Mouse (Mus musculus) adrenal gland, postnatal 36 days (tissue): Measurements from ENCODE around the gene Ntsr1. TPM values are rescaled to one million over a fixed set of nuclear protein-coding genes. Genes with fewer than 3 reads are reported as not detected.

Experiments used
- DNase-seq, 2 experiments: peaks; one replicate each; pipeline ENCODE4 v3.0.0; 2021; ENCODE audit warnings: mixed read lengths in 1 of 2
- total RNA-seq, 2 experiments: library from RNA; stranded (reverse); gene quantifications; 2 replicates each; pipeline ENCODE4 v1.2.3; 2021

The Ntsr1 gene
- total RNA-seq, 2 experiments from 2014 or later, result not detected

DNA sequence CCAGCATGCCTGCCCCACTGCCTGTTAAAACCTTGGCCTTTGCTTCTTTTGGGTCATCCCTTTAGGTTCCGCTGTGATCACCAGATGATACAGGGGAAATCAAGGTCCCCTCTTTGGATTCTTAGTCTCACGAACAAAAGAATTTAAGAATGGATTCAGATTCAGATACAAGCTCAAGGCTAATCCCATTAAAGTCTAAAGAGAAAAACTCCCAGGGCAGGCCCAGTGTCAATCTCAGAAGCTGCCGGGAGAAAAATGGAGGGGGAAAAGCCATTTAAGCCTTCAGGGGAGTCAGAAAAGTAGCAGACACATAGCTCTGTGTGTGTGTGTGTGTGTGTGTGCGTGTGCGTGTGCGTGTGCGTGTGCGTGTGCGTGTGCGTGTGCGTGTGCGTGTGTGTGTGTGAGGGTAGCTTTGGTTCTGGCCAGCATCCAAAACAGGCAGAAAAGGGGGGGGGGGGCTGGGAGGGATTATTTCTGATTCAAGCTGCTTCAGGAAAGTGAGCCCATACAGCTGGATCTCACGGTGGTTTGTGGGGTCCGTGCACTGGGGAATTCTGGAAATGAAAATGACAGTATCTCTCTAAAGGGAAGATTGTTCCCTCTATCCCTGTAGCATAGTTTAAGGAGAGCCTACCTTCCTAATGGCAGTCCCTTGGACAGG is 8.8 kb downstream of the Ntsr1 start:
- DNase-seq, result no peak

- DNase-seq, result no peak
These were observed 11.1 kb downstream of the Ntsr1 start for GRCm38 (mm10) chr2:180510867-180511266.

- DNase-seq, result peak in 1 of 2 experiments; percentile 9
These were observed 12.3 kb downstream of the Ntsr1 start for GRCm38 (mm10) chr2:180511875-180512661.

- no peak for DNase-seq
These were observed 13.2 kb downstream of the Ntsr1 start for GRCm38 (mm10) chr2:180513019-180513418.

GRCm38 (mm10) chr2:180513835-180514234 is 14.1 kb downstream of the Ntsr1 start:
- no peak for DNase-seq

- no peak for DNase-seq
These were observed 21.9 kb downstream of the Ntsr1 start for GRCm38 (mm10) chr2:180521437-180522221.

- DNase-seq, result no peak
These were observed 23.0 kb downstream of the Ntsr1 start for GRCm38 (mm10) chr2:180522825-180523224.

DNA sequence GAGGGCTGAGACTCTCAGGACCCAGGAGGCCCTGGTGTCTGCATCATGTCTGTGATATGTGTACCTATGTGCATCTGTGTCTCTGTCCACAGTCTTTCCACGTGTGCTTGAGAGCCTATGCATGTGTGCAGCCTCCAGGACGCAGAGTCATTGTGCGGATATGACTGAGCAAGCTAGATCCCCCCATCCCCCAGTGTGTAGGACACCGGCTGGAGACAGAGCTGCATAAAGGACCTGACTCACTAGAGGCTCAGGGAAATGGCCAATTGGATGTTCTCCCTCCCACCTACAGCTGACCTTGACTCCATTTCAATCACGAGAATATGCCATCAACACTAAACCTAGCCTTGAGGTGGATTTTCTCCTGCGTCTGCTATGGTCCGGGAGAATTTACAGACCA is 27.7 kb downstream of the Ntsr1 start:
- no peak for DNase-seq

DNA sequence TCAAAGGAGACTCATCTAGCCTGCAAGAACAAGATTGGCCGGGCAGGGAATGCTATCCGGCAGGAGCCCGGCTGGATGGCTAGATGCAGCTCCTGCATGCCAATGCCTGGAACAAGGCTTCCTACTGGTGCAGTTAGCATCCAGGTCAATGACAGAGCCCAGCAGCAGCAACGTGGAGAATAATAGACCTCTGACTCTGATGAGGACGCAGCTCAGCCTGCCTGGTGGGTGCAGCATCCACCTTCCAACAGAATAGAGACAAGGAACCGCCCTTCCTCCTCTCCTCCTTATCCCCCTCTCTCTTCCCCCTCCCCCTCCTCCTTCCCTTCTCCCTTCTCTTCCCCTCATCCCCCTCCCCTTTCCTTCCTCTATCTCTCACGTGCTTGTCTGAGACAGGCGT is 28.1 kb downstream of the Ntsr1 start:
- no peak for DNase-seq

- DNase-seq, result peak in 1 of 2 experiments; percentile 11
These were observed 30.4 kb downstream of the Ntsr1 start for GRCm38 (mm10) chr2:180530130-180530529.

DNA sequence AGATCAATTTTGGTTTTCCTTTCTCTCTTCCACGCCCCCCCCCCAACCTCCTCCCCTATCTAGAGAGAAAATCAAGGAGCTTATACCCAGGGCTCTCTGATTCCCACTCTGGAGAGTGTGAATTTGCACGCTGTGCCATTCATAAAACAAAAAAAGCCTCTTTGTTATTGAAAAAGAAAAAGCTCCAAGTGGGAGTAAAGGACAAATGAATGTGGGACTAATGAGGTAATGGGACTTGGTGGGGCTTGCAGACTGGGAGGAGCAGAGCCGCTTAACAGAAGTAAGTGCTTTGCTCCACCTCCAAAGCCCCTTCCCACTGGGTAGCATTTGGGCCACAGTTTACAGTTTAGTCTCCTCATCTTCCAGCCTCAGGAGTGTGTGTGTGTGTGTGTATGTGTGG is 30.8 kb downstream of the Ntsr1 start:
- DNase-seq, result no peak

DNA sequence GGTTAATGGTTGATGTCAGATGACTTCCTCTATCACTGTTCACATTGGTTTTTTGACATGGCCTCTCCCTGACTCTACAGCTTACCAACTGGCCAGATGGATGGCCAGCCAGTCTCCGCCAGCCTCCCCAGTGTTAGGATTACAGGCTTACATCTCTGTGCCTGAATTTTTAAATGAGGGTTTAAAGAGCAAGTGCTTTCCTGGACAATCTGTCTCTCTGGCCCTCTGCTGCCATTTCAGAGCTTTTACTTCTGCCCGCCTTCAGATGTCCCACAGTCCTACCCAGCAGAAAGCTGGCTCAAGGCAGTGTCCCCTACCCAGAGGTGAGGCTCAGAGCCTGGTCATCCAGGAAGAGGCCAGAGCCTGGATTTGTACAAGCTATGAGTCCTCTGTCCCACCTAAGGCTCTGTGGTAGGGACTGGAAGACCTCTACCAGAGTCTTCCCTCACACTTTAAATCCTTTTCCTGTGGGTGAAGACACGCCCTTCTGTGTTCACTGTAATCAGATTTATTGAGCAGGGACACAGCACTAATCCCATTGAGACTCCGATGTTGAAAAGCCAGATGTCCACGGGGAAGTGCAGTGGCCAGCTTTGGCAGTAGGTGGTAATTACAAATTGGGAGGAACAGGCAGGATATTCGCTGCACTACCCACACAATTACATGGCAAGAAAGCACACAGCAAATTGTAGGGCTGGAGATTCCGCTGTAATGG is 32.1 kb downstream of the Ntsr1 start:
- no peak for DNase-seq

- no peak for DNase-seq
These were observed 32.7 kb downstream of the Ntsr1 start for GRCm38 (mm10) chr2:180532386-180532995.

GRCm38 (mm10) chr2:180533237-180533636 is 33.5 kb downstream of the Ntsr1 start:
- no peak for DNase-seq

- no peak for DNase-seq
These were observed 43.9 kb downstream of the Ntsr1 start for GRCm38 (mm10) chr2:180543675-180544074.

GRCm38 (mm10) chr2:180545046-180545445 is 45.3 kb downstream of the Ntsr1 start:
- peak in 1 of 2 experiments; percentile 11 for DNase-seq

GRCm38 (mm10) chr2:180547384-180548106 is 47.8 kb downstream of the Ntsr1 start:
- no peak for DNase-seq

DNA sequence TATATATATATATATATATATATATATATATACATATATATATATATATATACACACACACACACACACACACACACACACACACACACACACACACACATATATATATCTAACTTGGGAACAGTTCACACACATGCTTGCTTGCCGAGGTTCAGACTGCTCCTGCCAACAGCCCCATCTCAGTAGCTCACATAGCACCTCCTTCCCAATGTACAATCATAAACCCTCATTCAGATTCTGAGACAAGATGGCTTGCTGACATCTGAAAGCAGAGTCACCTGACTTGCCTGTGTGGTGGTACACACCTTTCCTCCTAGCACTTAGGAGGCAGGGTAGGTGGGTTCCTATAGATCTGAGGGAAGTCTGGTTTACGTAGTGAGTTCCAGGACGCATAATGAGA is 52.6 kb downstream of the Ntsr1 start:
- DNase-seq, result no peak

DNA sequence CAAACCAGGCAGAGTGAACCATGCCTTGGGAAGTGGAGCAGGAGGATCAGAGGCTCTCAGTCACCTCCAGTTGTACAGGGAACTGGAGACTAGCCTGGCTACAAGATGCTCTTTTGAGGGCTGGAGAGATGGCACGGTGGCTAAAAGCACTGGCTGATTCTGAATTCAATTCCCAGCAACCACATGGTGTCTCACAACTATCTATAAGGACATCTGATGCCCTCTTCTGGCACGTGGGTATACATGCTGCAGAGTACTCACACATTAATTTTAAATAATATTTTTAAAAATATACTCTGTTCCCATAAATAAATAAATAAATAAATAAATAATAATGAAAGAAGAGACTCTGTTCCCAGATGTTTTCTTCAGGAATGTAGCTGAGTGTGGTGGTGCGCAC is 55.4 kb downstream of the Ntsr1 start:
- no peak for DNase-seq

DNA sequence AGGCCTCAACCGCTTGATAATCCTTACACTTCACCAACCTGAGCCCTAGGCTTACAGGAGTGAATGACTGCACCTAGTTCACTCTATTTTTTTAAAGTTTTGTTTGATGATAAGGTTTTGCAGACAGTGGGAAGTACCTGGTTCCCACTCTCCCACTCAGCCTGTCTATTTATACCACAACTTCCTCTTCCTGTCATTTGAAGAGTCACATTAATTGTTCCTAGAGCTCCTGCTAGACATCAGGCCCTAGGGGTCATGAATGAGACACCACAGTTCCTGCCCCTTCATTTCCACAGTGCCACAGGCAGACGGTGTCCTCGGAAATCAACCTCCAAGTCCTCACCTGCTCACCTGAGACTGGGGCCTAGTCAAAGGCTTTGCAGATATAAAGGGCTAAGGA is 56.7 kb downstream of the Ntsr1 start:
- no peak for DNase-seq

DNA sequence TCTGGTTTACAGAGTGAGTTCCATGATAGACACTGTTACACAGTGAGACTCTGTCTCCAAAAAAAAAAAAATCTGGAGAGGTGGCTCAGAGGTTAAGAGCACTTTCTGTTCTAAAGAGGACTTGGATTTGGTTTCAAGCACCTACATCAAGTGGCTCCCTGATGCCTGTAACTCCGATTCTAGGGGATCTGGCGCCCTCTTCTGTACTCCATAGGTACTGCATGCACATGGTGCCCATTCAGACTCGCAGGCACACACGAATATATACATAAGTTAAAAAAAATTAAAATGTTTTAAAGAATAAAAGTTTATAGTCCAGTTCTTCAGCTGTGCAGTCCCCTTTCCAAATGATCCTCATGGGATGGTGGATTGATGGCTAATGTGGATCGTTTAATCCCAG is 60.5 kb downstream of the Ntsr1 start:
- no peak for DNase-seq
